In the genomic region with DNA sequence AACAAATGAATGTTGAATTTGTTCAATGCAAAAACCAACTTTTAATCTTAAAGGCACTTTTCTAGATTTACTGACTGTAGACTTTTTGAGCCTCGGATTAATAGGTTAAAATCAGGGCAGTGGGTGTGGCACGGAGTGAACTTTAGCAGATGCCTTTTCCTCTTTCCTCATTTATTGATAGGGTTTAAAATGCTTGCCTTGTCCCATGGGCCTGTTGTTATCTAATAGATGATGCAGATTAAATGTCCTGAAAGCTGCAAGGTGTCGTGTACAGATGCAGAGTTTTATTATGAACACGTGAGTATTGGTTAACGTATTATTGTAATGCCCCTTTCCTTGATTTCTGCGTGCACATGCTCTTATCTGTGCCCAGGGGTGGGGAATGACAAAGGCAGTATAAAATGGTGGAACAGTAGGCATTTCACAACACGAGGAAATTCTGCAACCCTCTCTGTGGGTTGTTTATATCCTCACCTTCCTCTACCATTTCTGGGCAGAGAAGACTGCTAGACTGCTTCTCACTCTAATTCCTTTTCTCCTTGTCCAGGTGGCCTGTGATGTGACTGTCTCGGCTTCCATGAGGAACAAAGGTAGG, we compare ENCODE assay signal across 32 mouse cellular contexts. TPM values are rescaled to one million over a fixed set of nuclear protein-coding genes. Genes with fewer than 3 reads are reported as not detected.
DNase-seq lines count a peak whose midpoint lies in the region; ATAC-seq and TF ChIP-seq lines count a peak whose summit lies in the region.
"Had no signal": no experiment of that assay in that cellular context is flagged by ENCODE, and none has a peak within 500 bp of the region (broad histone marks: within the 10 kb centered on the region; RNA-seq: fewer than 3 reads in every experiment).

A gene (plus strand): TSS at position 426 of the 595 bp plus-strand sequence.

- H3K4me2 ChIP-seq in liver, postnatal 0 days (ENCODE audit: low read depth, low read length) = 0 out of 2 replicates have a peak within 1 kb of the TSS, but pooled peaks have one; percentile 0
- no peak within 1 kb of the TSS for H3K4me2 ChIP-seq in intestine, embryonic 14.5 days (ENCODE audit: low read length)
- H3K4me2 ChIP-seq: heart, embryonic 12.5 days; hindbrain, embryonic 14.5 days; limb, embryonic 12.5 days; liver, embryonic 13.5 days; midbrain, embryonic 13.5 days; neural tube, embryonic 15.5 days had no signal

- H3K36me3 ChIP-seq in liver, postnatal 0 days (replicated peaks; ENCODE audit: insufficient read depth, low read length) = no peaks in the 10 kb centered on the region
- H3K36me3 ChIP-seq in intestine, embryonic 14.5 days (ENCODE audit: control insufficient read depth, insufficient read depth, low read length) = no peaks in the 10 kb centered on the region
- no peaks in the 10 kb centered on the region for H3K36me3 ChIP-seq in midbrain, embryonic 10.5 days
- H3K36me3 ChIP-seq: heart, embryonic 12.5 days; limb, embryonic 12.5 days; liver, embryonic 13.5 days; midbrain, embryonic 13.5 days; neural tube, embryonic 15.5 days had no signal

- no peaks in the 10 kb centered on the region for H3K9me3 ChIP-seq in liver, postnatal 0 days (ENCODE audit: low read length)
- H3K9me3 ChIP-seq in intestine, embryonic 14.5 days (ENCODE audit: control insufficient read depth, low read length) = no peaks in the 10 kb centered on the region
- no peaks in the 10 kb centered on the region for H3K9me3 ChIP-seq in midbrain, embryonic 10.5 days (replicated peaks)
- H3K9me3 ChIP-seq: heart, embryonic 12.5 days; limb, embryonic 12.5 days; liver, embryonic 13.5 days; midbrain, embryonic 13.5 days; neural tube, embryonic 15.5 days had no signal

- WGBS in liver, postnatal 0 days (ENCODE audit: insufficient replicate concordance) = 59% methylated on average over 8 of the region's 8 CpGs
- 77% methylated on average over 8 of the region's 8 CpGs for WGBS in intestine, embryonic 14.5 days
- WGBS in midbrain, embryonic 10.5 days = 91% methylated on average over 8 of the region's 8 CpGs

- no peak for DNase-seq in liver, postnatal 0 days
- DNase-seq in liver = no peak
- no peak for DNase-seq in intestine, embryonic 14.5 days (ENCODE audit: low spot score)
- no peak for DNase-seq in thymus, postnatal 10 days (ENCODE audit: low spot score in 2 of 2)
- no peak for DNase-seq in midbrain, embryonic 10.5 days (ENCODE audit: low spot score)
- DNase-seq: B cell, adult 2 months; cerebellum, adult 11 months; cerebellum, adult 9-10 months; cerebellum, postnatal 36 days; gastrocnemius, postnatal 36 days; heart, adult 2 months; heart, postnatal 4 days; kidney, adult 9 months; kidney, postnatal 14 days; liver, embryonic 13.5 days; lung, adult 2 months; lung, postnatal 10 days; right cerebral cortex, postnatal 4 days; thymus, adult 2 months had no signal

- H3K4me1 ChIP-seq in liver, postnatal 0 days (ENCODE audit: insufficient read depth) = no peaks in the 10 kb centered on the region
- no peaks in the 10 kb centered on the region for H3K4me1 ChIP-seq in intestine, embryonic 14.5 days (replicated peaks; ENCODE audit: control insufficient read depth, insufficient read depth, low read length)
- no peaks in the 10 kb centered on the region for H3K4me1 ChIP-seq in midbrain, embryonic 10.5 days
- H3K4me1 ChIP-seq: heart, embryonic 12.5 days; limb, embryonic 12.5 days; liver, embryonic 13.5 days; midbrain, embryonic 13.5 days; neural tube, embryonic 15.5 days had no signal

- H3K27ac ChIP-seq in liver, postnatal 0 days (ENCODE audit: low read depth) = no peak within 1 kb of the TSS
- no peak within 1 kb of the TSS for H3K27ac ChIP-seq in intestine, embryonic 14.5 days (ENCODE audit: low read depth)
- no peak within 1 kb of the TSS for H3K27ac ChIP-seq in midbrain, embryonic 10.5 days (replicated peaks)
- H3K27ac ChIP-seq: heart, adult 2 months; hindbrain, embryonic 14.5 days; left cerebral cortex, adult 2 months; limb, embryonic 12.5 days; liver, embryonic 13.5 days; midbrain, embryonic 13.5 days; neural tube, embryonic 15.5 days had no signal

- no peaks in the 10 kb centered on the region for H3K27me3 ChIP-seq in liver, postnatal 0 days (ENCODE audit: insufficient read depth, low read length)
- H3K27me3 ChIP-seq in intestine, embryonic 14.5 days (replicated peaks; ENCODE audit: control insufficient read depth, insufficient read depth, low read length) = no peaks in the 10 kb centered on the region
- H3K27me3 ChIP-seq in midbrain, embryonic 10.5 days (ENCODE audit: low read depth, poor library complexity, severe bottlenecking) = no peaks in the 10 kb centered on the region
- H3K27me3 ChIP-seq: heart, embryonic 12.5 days; limb, embryonic 12.5 days; liver, embryonic 13.5 days; midbrain, embryonic 13.5 days; neural tube, embryonic 15.5 days had no signal

- no peak within 1 kb of the TSS for H3K9ac ChIP-seq in liver, postnatal 0 days (replicated peaks)
- no peak within 1 kb of the TSS for H3K9ac ChIP-seq in intestine, embryonic 14.5 days (ENCODE audit: low read length)
- H3K9ac ChIP-seq: heart, embryonic 12.5 days; hindbrain, embryonic 14.5 days; limb, embryonic 12.5 days; liver, embryonic 13.5 days; midbrain, embryonic 13.5 days; neural tube, embryonic 15.5 days had no signal

- TF ChIP-seq CTCF in liver, postnatal 0 days (IDR thresholded peaks at IDR 0.05; ENCODE audit: low read depth) = no peak

- no peak for ATAC-seq in liver, postnatal 0 days
- no peak for ATAC-seq in intestine, embryonic 14.5 days (replicated peaks; ENCODE audit: low FRiP score, low TSS enrichment, low read depth)
- ATAC-seq in megakaryocyte, adult 5-6 weeks (ENCODE audit: poor library complexity, severe bottlenecking) = peak; percentile 81
- no peak for ATAC-seq in cerebellum, adult (ENCODE audit: insufficient number of reproducible peaks, low FRiP score, low TSS enrichment)
- ATAC-seq: forebrain, embryonic 14.5 days; midbrain, embryonic 13.5 days had no signal

- no peak for TF ChIP-seq EP300 in liver, postnatal 0 days (IDR thresholded peaks at IDR 0.05; ENCODE audit: low read depth)

- H3K4me3 ChIP-seq in liver, postnatal 0 days (ENCODE audit: low read depth, low read length) = no peak within 1 kb of the TSS
- H3K4me3 ChIP-seq in intestine, embryonic 14.5 days (ENCODE audit: low read depth, low read length) = no peak within 1 kb of the TSS
- no peak within 1 kb of the TSS for H3K4me3 ChIP-seq in midbrain, embryonic 10.5 days
- H3K4me3 ChIP-seq: heart, adult 2 months; heart, embryonic 12.5 days; left cerebral cortex, adult 2 months; limb, embryonic 12.5 days; liver, embryonic 13.5 days; midbrain, embryonic 13.5 days; neural tube, embryonic 15.5 days had no signal

RNA-seq across cellular contexts. Expression of the gene that starts here (rescaled TPM):
- polyA plus RNA-seq in liver, postnatal 0 days (2015; fragmentation: Nextera tagmentation; extraction: Ambion mirVana) = 2.4 and 3.1 TPM in 2 replicates
- polyA plus RNA-seq in intestine, embryonic 14.5 days (2014; fragmentation: Nextera tagmentation; extraction: Ambion mirVana) = 37.0 and 42.3 TPM in 2 replicates
- total RNA-seq in megakaryocyte, adult 5-6 weeks (2015) = 8.1 and 8.5 TPM in 2 replicates
- total RNA-seq in megakaryocyte, adult 5-6 weeks (2017) = 13.7 and 19.6 TPM in 2 replicates
- not detected in 2 replicates for polyA plus RNA-seq in midbrain, embryonic 10.5 days (2016; fragmentation: Nextera tagmentation; extraction: Ambion mirVana)
- total RNA-seq: layer of hippocampus, adult 18-20 months; left cerebral cortex, postnatal 25 days; monocyte, adult 5-6 weeks had no signal
- polyA plus RNA-seq: embryonic facial prominence, embryonic 11.5 days; limb, embryonic 12.5 days; midbrain, embryonic 13.5 days had no signal
